Mouse (Mus musculus) heart, postnatal 10 days (tissue): Measurements from ENCODE around the gene Olfr707. TPM values are rescaled to one million over a fixed set of nuclear protein-coding genes. Genes with fewer than 3 reads are reported as not detected.
A peak's percentile ranks its signal among the peaks of the same experiment; 100 is the strongest.
"Not testable (repeated sequence)": the region's sequence is repeated elsewhere in the genome, so short reads cannot be mapped to it uniquely, and the experiment has no call there.

ENCODE experiments used
- DNase-seq, 2 experiments: peaks; one replicate each; pipeline ENCODE4 v3.0.0; 2021
- intact Hi-C: fragments of 180-260 bp; cut with DNase I; formaldehyde crosslinking; loops from one replicate; pipeline ENCODE4 v1.15.1; 2025
- total RNA-seq, 2 experiments: library from RNA; stranded (reverse); gene quantifications; 2 replicates each; pipeline ENCODE4 v1.2.3; 2021

Olfr707 gene
- total RNA-seq = not detected

DNA sequence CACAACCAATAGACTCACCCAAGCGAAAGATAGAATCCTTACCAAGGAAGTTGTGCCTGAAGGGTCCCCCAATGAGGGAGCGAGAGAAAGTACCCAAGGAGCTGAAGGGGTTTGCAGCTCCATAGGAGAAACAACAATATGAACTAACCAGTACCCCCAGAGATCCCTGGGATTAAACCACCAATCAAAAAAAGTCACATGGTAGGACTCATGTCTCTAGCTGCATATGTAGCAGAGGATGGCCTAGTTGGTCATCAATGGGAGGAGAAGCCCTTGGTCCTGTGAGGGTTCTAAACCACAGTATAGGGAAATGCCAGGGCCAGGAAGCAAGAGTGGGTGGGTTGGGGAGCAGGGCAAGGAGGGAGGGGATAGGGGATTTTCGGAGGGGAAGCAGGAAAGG is at the start of gene Olfr707:
TSS of gene Olfr707 (minus strand) at position 101 of the 400 bp plus-strand sequence.
- intact Hi-C loops, DNase-seq: not testable (repeated sequence)

DNA sequence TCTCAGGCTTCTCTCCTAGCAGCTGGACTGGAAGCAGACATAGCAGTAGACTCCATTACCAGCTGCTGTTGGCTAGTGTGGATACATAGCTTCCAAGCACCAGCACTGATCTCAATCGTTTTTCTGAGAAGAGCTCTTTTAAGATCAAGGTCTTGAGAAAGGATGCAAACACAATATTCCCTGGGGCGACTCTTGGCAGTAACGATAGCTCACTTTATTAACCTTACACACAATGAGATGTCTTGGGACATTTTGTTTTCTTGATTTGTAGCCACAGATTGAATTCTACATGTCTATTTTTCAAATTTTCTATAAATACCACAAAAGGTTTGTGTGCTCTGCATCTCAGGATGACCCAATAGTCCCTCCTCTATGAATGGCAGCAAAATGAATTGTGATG is 47.2 kb upstream of the Olfr707 start, which contains the start of gene Olfr710:
TSS of gene Olfr710 (minus strand) at position 101 of the 400 bp plus-strand sequence.
- intact Hi-C loops = no loop called here
- DNase-seq = no peak

DNA sequence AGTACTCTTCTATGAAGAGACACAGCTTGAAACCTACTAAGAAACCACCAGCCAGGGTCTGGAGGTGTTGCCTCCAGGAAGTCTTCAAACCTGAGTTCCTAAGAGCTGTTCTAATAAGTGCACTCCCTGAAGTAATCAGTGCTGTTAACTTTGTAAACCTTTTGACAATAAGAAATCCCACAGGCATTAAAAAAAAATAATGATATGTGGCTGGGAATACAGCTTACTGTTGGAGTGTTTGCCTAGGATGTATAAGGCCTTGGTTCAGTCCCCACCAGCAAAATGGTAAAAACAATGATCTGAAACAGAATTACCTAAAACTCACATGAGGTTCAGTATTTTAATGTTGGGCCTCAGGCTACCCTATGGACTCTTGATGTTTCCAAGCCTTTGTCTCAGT is 31.1 kb upstream of the Olfr707 start, which contains the start of gene Olfr709-ps1:
TSS of gene Olfr709-ps1 (minus strand) at position 101 of the 400 bp plus-strand sequence.
- intact Hi-C loops = no loop called here
- DNase-seq = no peak

DNA sequence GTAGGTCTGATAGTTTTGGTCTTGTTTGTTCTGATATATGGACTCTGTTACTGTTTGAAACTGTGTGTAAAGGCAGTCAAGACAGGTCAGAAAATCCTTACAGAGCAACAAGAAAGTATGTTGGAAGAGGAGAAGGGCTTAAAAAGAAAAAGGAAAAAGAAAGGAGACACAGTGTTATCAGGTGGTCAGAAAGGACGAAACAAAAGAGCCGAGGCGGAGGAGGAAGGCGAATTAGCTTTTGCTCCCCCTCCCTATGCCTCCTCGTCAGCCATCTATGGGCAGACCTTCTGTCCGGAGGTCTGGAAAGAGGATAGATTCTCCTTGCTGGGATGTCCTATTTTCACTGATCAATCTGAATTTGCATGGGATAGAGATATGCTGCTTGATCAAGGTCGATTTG is 19.9 kb upstream of the Olfr707 start:
- intact Hi-C loops = not testable (repeated sequence)
- DNase-seq = peak in 1 of 2 experiments; percentile 2

- DNase-seq = no peak
- intact Hi-C loops = no loop called here
Observed at GRCm38 (mm10) chr7:106907676-106908075, 6.6 kb upstream of the Olfr707 start, which contains the start of gene Olfr1532-ps1. TSS of gene Olfr1532-ps1 (plus strand) at chr7:106908001.

- no peak for DNase-seq
- intact Hi-C loops = no loop called here
Observed at GRCm38 (mm10) chr7:106888062-106888461, 13.0 kb downstream of the Olfr707 start, which contains the start of gene Olfr706. TSS of gene Olfr706 (minus strand) at chr7:106888162.

DNA sequence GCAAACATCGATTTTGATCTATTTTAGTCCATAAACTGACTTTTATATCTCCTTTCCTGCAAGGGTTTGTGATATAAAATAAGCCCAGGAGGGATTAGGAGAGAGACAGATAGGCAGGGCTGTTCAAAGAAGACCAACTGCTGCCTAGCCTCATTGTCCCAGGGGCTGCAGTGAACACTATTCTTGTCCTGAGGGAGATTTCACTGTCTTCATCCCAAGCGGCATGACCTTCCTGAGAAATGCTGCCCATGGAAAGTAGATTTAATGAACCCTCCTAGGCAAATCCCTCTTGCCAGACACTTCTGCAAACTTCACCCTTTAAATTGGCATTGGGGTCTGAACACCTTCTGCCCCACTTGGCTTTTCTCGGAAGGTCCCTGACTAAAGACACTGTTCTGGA is 24.2 kb downstream of the Olfr707 start, which contains the start of gene Olfr705:
TSS of gene Olfr705 (minus strand) at position 101 of the 400 bp plus-strand sequence.
- no peak for DNase-seq
- intact Hi-C loops = no loop called here

- intact Hi-C loops = no loop called here
- no peak for DNase-seq
Observed at GRCm38 (mm10) chr7:106862885-106863284, 38.2 kb downstream of the Olfr707 start, which contains the start of gene Olfr704. TSS of gene Olfr704 (plus strand) at chr7:106863185.

- DNase-seq = no peak
- intact Hi-C loops = no loop called here
Observed at GRCm38 (mm10) chr7:106843060-106843459, 58.0 kb downstream of the Olfr707 start, which contains the start of gene Olfr703. TSS of gene Olfr703 (plus strand) at chr7:106843360.

Other genes starting within 250 kb of the Olfr707 start
- not detected for gene Olfr693, start 220.7 kb downstream of the Olfr707 start, total RNA-seq
- not detected for gene Olfr694, start 209.4 kb downstream of the Olfr707 start, total RNA-seq
- not detected for gene Olfr695, start 184.8 kb downstream of the Olfr707 start, total RNA-seq
- not detected for gene Olfr697, start 158.8 kb downstream of the Olfr707 start, total RNA-seq
- not detected for gene Olfr698, start 145.8 kb downstream of the Olfr707 start, total RNA-seq
- not detected for gene Olfr699, start 108.0 kb downstream of the Olfr707 start, total RNA-seq
- gene Olfr700, start 92.4 kb downstream of the Olfr707 start, total RNA-seq = not detected
- gene Olfr701, start 87.1 kb downstream of the Olfr707 start, total RNA-seq = not detected
- gene Olfr702, start 67.3 kb downstream of the Olfr707 start, total RNA-seq = not detected
- not detected for gene Olfr703, start 57.9 kb downstream of the Olfr707 start, total RNA-seq
- gene Olfr704, start 38.1 kb downstream of the Olfr707 start, total RNA-seq = not detected
- not detected for gene Olfr705, start 24.4 kb downstream of the Olfr707 start, total RNA-seq
- gene Olfr706, start 13.1 kb downstream of the Olfr707 start, total RNA-seq = not detected
- not detected for gene Olfr1532-ps1, start 6.8 kb upstream of the Olfr707 start, total RNA-seq
- gene Olfr709-ps1, start 31.0 kb upstream of the Olfr707 start, total RNA-seq = not detected
- not detected for gene Olfr710, start 47.1 kb upstream of the Olfr707 start, total RNA-seq
- gene Olfr6, start 62.7 kb upstream of the Olfr707 start, total RNA-seq = not detected
- gene Olfr711, start 74.2 kb upstream of the Olfr707 start, total RNA-seq = not detected
- not detected for gene Olfr2, start 104.8 kb upstream of the Olfr707 start, total RNA-seq
- gene Olfr713, start 129.9 kb upstream of the Olfr707 start, total RNA-seq = not detected
- not detected for gene Olfr714, start 169.7 kb upstream of the Olfr707 start, total RNA-seq
- not detected for gene Olfr17, start 192.0 kb upstream of the Olfr707 start, total RNA-seq
- gene Olfr715b, start 209.1 kb upstream of the Olfr707 start, total RNA-seq = not detected
- gene Olfr715, start 229.8 kb upstream of the Olfr707 start, total RNA-seq = not detected
- not detected for gene Olfr716, start 237.1 kb upstream of the Olfr707 start, total RNA-seq